Mouse (Mus musculus) neural tube, embryonic 14.5 days (tissue): ENCODE data around the gene Gm45233. TPM values are rescaled to one million over a fixed set of nuclear protein-coding genes. Genes with fewer than 3 reads are reported as not detected.

Experiments
- ATAC-seq: fragments of 200-750 bp; cut with Nextera tagmentation; 2 replicates; pipeline ENCODE4 v1.8.0; 2017; ENCODE audit warnings: low read depth, mild to moderate bottlenecking, moderate TSS enrichment, moderate library complexity
- H3K27ac ChIP-seq: fragments of 300-500 bp; sonication (generic); 2 replicates; pipeline ENCODE4 v1.5.1; 2014; ENCODE audit warnings: low read depth, mild to moderate bottlenecking, control low read depth, low read length, moderate library complexity, mixed read lengths
- H3K27me3 ChIP-seq: fragments of 300-500 bp; sonication (generic); 2 replicates; pipeline ENCODE4 v1.6.1; 2014; ENCODE audit warnings: low read length; ENCODE audit not compliant: control insufficient read depth, insufficient read depth
- H3K36me3 ChIP-seq: fragments of 300-500 bp; sonication (generic); 2 replicates; pipeline ENCODE4 v1.6.1; 2014; ENCODE audit warnings: low read length, mixed read lengths; ENCODE audit not compliant: control insufficient read depth, insufficient read depth
- H3K4me1 ChIP-seq: fragments of 300-500 bp; sonication (generic); 2 replicates; pipeline ENCODE4 v1.6.1; 2014; ENCODE audit warnings: low read length; ENCODE audit not compliant: control insufficient read depth, insufficient read depth
- H3K4me2 ChIP-seq: fragments of 300-500 bp; sonication (generic); 2 replicates; pipeline ENCODE4 v1.6.1; 2014; ENCODE audit warnings: mild to moderate bottlenecking, low read depth, low read length, control low read depth
- H3K4me3 ChIP-seq: fragments of 300-500 bp; sonication (generic); 2 replicates; pipeline ENCODE4 v1.5.1; 2014; ENCODE audit warnings: low read depth, low read length, control low read depth, mixed read lengths
- H3K9ac ChIP-seq: fragments of 300-500 bp; sonication (generic); replicated peaks from 2 replicates; pipeline ENCODE4 v1.6.1; 2014; ENCODE audit warnings: low read depth, mild to moderate bottlenecking, control low read depth, low read length, mixed read lengths
- H3K9me3 ChIP-seq: fragments of 300-500 bp; sonication (generic); 2 replicates; pipeline ENCODE4 v1.6.1; 2016; ENCODE audit warnings: low read length; ENCODE audit not compliant: control insufficient read depth
- WGBS: fragments of 180-500 bp; shearing (Covaris S2); extraction: QIAGEN DNeasy Blood & Tissue Kit; methylation state at CpG from one replicate; pipeline ENCODE4 v1.1.7; 2014; 5-methylcytosine and 5-hydroxymethylcytosine counted together
- polyA plus RNA-seq: library from polyadenylated mRNA; unstranded; fragments of >200 nt; fragmentation: Nextera tagmentation; extraction: Ambion mirVana; gene quantifications from 2 replicates; pipeline ENCODE4 v1.2.1, GENCODE M21; 2014

Gene Gm45233
- polyA plus RNA-seq, 1 experiment from 2014 or later = 0.27 TPM

DNA sequence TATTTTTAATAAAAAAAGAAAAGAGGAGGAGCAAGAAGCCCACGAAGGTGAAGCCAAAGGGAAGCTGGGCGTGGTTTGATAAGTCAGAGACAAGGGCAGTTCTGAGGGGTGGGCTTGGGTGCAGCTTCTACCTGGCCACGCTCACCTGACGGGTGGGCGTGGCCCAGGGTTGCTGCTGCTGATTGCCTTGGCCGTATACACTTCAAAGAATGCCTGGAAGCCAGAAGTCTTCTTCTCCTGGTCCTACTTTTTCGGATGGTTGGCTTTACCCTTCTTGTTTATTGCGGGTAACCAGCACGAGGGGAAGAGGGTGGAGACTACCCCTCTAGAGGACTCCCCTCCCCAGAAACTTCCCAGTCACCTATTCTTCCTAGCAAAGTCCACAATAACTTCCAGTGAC is 1.2 kb upstream of the Gm45233 start:
- H3K27me3 ChIP-seq = no peaks in the 10 kb centered on the region
- H3K9me3 ChIP-seq = no peaks in the 10 kb centered on the region
- peak overlapping the region; percentile 57 for H3K4me2 ChIP-seq
- H3K9ac ChIP-seq = peak overlapping the region; percentile 63
- H3K27ac ChIP-seq = peak overlapping the region; percentile 90
- peak overlapping the region; percentile 52 for H3K4me3 ChIP-seq
- H3K4me1 ChIP-seq = peaks cover 17% of the 10 kb centered on the region
- no peaks in the 10 kb centered on the region for H3K36me3 ChIP-seq
- WGBS = 8% methylated on average over 9 of the region's 9 CpGs
- ATAC-seq = no peak

DNA sequence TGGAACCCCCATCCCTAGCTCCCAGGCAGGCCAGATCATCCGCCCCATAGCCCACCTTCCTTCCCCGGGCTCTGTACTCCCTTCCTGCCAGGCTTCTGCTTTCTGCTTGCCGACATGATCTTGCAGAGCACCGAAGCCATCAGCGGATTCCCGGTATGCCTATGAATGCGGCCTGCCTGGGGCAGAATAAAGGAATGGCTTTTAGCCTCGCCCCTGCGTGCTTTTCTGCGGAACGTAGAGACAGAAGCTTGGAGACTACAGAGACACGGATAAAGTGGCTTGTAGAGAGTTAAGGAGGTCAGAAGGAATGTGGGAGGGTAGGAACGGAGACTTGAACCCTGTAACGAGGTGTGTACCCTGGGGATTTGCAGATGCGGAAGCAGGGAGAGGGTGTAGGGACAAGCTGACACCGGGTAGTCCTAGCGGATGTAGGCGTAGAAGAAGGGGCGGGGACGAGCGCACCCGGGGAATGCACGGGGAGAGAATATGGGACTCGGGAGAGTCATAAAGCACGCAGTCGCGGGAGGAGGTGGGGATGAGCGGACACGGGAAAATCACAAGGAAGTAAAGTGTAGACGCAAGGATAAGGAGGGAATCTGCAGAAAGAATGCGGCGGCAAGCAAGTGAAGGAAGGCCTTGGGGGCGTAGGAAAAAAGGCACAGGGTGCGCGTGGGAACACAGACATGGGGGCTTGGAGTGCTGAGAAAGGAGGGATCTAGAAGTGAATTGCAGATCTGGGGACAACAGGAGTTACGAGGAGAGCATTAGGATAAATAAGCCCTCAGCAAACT is 607 bp upstream of the Gm45233 start:
- under 1% methylated on average over 36 of the region's 36 CpGs for WGBS

DNA sequence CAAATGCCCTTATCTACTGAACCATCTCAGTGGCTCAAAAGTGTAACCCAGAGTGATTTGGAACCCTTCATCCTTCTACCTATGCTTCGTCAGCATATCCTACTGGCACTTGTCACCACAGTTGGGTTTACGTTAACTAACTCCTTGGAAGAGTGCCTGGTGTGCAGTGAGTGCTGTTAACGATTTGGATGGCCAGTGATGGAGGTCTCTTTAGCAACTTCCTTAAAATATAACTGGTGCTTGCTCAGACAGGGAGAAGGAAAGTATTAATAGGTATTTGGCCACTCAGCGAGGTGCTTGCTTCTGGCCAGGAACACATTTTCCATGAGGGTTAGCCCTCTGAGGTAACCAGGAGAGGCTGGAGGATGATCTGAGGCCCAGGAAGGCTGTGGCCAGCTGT is 3.9 kb downstream of the Gm45233 start:
- Histone ChIP-seq H3K27me3 (no peaks in the 10 kb centered on the region), H3K27ac (no peak overlapping the region), H3K9ac (no peak overlapping the region), H3K4me1 (peaks cover 13% of the 10 kb centered on the region), H3K36me3 (no peaks in the 10 kb centered on the region), H3K4me2 (no peak overlapping the region), H3K4me3 (no peak overlapping the region), H3K9me3 (no peaks in the 10 kb centered on the region)
- no peak for ATAC-seq
- WGBS = 94% methylated on average over 4 of the region's 4 CpGs

More for the DNA sequence above, 607 bp upstream of the Gm45233 start:
- Histone ChIP-seq H3K9ac (peak overlapping the region; percentile 63), H3K27me3 (no peaks in the 10 kb centered on the region), H3K9me3 (no peaks in the 10 kb centered on the region), H3K36me3 (no peaks in the 10 kb centered on the region), H3K4me3 (peak overlapping the region; percentile 52), H3K27ac (peak overlapping the region; percentile 90), H3K4me1 (peaks cover 17% of the 10 kb centered on the region), H3K4me2 (peak overlapping the region; percentile 57)
- ATAC-seq = peak; percentile 85

DNA sequence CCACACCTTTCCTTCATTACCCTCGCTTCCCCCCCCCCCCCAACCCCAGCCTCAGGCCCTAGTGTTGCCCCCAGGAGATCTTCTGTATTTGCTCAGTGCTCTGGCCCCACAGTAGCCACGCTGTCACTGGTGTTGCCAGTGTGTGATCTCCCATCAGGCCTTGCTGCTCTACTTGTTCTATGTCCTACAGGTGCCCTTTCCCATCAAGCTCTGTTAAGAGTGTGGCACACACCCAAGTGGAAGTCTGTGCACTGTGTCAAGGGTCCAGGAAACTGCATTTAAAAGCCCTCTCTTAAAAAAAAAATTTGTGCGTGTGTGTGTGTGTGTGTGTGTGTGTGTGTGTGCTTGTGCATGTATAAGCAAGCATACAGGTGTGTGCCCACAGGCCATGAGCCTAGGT is 4.3 kb downstream of the Gm45233 start:
- no peak overlapping the region for H3K27ac ChIP-seq
- no peak overlapping the region for H3K9ac ChIP-seq
- ATAC-seq = no peak
- H3K36me3 ChIP-seq = peaks cover 3% of the 10 kb centered on the region; the same call in 1 of the 2 replicates
- peaks cover 11% of the 10 kb centered on the region for H3K4me1 ChIP-seq
- H3K9me3 ChIP-seq = no peaks in the 10 kb centered on the region
- no peak overlapping the region for H3K4me2 ChIP-seq
- 93% methylated on average over 3 of the region's 3 CpGs for WGBS
- H3K27me3 ChIP-seq = no peaks in the 10 kb centered on the region
- no peak overlapping the region for H3K4me3 ChIP-seq

DNA sequence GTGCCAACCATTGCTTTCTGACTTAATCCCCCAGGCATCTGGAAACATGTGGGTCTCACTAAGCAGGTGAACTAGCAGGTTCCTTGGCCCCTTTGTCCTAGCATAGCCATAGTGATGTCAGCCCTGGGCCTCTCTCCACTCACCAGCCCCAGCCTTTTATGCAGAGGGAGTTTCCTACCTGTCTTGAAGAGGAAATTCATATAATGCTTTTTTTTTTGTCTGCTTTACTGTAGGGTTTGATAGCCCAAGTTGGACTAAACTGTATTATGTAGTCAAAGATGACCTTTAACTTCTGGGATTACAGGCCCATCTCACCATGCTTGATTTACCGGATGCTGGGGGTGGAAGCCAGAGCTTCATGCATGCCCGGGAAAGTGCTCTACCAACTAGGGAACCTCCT is 5.9 kb downstream of the Gm45233 start:
- H3K27ac ChIP-seq = no peak overlapping the region
- 92% methylated on average over 2 of the region's 2 CpGs for WGBS

DNA sequence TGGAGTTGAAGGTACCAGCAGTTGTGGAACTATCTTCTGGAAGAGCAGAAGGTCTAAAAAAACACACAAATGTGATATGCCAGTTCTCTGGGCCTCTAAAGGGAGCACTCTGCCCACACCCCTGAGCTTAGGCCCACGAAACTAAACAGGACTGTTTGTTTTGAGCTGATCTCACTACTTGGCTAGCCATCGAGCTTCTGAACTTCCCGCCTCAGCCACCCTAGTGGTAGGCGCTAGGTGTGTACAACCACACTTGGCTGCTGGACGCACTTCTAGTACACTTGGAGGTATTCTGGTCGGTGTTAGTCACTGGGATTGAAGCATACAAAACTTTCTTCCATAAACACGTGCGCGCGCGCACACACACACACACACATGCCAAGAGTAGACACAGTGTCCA is 7.8 kb downstream of the Gm45233 start:
- Histone ChIP-seq H3K4me1 (no peaks in the 10 kb centered on the region), H3K9ac (no peak overlapping the region), H3K9me3 (no peaks in the 10 kb centered on the region), H3K27me3 (no peaks in the 10 kb centered on the region), H3K4me3 (no peak overlapping the region), H3K27ac (no peak overlapping the region), H3K36me3 (peaks cover 17% of the 10 kb centered on the region), H3K4me2 (no peak overlapping the region)
- ATAC-seq = no peak
- WGBS = 96% methylated on average over 11 of the region's 11 CpGs

More for the DNA sequence above, 5.9 kb downstream of the Gm45233 start:
- peaks cover 17% of the 10 kb centered on the region for H3K36me3 ChIP-seq
- no peak overlapping the region for H3K4me3 ChIP-seq
- H3K4me2 ChIP-seq = no peak overlapping the region
- peaks cover 4% of the 10 kb centered on the region; the same call in 1 of the 2 replicates for H3K4me1 ChIP-seq
- no peaks in the 10 kb centered on the region for H3K27me3 ChIP-seq
- no peaks in the 10 kb centered on the region for H3K9me3 ChIP-seq
- no peak overlapping the region for H3K9ac ChIP-seq
- ATAC-seq = no peak

DNA sequence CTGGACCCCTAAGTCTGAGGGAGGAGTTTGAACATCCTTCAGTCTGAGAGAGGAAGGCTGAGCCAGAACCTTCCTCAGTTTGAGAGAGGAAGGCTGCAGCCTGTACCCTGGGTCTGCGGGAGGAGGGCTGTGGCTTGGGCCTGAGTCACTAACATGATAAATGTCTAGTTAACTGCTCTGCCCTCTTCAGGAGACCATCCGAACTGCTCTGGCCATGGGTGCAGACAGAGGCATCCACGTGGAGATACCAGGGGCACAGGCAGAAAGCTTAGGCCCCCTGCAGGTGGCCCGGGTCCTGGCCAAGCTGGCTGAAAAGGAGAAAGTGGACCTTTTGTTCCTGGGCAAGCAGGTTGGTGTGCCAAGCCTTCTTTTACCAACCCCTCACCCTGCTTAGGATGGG is 8.7 kb downstream of the Gm45233 start:
- Histone ChIP-seq H3K4me2 (no peak overlapping the region), H3K9ac (no peak overlapping the region), H3K27ac (no peak overlapping the region), H3K4me3 (no peak overlapping the region), H3K9me3 (no peaks in the 10 kb centered on the region), H3K36me3 (peaks cover 17% of the 10 kb centered on the region), H3K4me1 (no peaks in the 10 kb centered on the region), H3K27me3 (no peaks in the 10 kb centered on the region)
- no peak for ATAC-seq
- WGBS = 55% methylated on average over 4 of the region's 4 CpGs

DNA sequence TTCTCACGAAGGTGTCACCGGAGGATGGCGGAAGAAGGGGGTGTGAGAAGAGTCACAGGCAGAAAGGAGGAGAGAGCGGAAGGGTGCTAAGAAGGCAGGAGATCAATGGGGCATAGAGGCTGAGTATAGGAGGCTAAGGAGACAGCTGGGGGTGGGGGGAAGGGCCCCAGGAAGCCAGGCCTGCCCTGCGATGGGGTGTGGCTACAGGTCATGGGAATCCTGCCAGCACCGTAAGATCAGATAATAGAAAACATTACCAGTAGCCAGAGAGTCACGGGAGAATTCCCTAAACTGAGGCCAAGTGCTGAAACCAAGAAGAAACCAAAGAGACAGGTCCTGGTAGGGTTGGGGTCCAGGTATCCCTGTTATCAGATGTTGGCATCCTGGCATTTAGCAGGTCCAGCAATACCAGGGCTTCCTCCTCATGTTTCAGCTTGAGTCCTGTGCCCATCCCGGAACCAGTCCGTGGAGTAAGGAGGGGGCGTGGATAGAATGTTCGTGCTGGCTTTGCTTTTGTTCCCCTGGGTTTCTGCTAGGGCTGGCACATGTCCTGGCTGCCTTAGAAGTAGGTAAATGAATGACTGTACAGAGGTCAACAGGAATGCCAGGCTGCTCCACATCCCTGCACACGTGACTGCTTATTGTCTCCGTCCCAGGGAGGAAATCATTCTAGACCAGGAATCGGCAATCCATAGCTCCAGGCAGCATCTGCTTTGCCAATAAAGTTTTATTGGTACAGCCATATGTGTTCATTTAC is 9.8 kb downstream of the Gm45233 start:
- Histone ChIP-seq H3K9me3 (no peaks in the 10 kb centered on the region), H3K4me3 (no peak overlapping the region), H3K36me3 (peaks cover 17% of the 10 kb centered on the region), H3K4me1 (no peaks in the 10 kb centered on the region), H3K27me3 (no peaks in the 10 kb centered on the region), H3K27ac (no peak overlapping the region), H3K9ac (no peak overlapping the region), H3K4me2 (no peak overlapping the region)
- 87% methylated on average over 14 of the region's 14 CpGs for WGBS
- ATAC-seq = no peak

DNA sequence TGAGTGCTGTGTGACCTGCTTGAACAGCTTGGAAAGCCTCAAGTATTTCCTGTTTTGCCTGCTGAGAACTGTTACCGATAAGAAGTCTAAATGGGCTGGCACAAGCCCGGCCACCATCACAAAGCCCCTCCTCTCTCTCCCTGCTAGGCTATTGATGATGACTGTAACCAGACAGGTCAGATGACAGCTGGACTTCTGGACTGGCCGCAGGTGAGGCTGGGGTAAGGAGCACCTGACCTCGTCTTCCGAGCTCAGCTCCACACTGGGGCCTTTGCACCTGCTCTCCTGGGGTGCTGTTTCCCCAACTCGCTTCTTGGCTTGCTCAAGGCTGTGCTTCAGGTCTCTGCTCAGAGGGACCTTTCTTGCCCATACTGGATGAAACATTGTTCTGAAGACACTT is 10.4 kb downstream of the Gm45233 start:
- Histone ChIP-seq H3K9me3 (no peaks in the 10 kb centered on the region), H3K9ac (no peak overlapping the region), H3K4me2 (no peak overlapping the region), H3K36me3 (peaks cover 17% of the 10 kb centered on the region), H3K27me3 (no peaks in the 10 kb centered on the region), H3K27ac (no peak overlapping the region), H3K4me3 (no peak overlapping the region), H3K4me1 (no peaks in the 10 kb centered on the region)
- no peak for ATAC-seq
- 94% methylated on average over 6 of the region's 6 CpGs for WGBS
